Mouse (Mus musculus): ENCODE results near the gene Lgr4. TPM values are rescaled to one million over a fixed set of nuclear protein-coding genes. Genes with fewer than 3 reads are reported as not detected.

Gene Lgr4
- total and polyA plus RNA-seq, 2 experiments: 16.9 to 53.9 TPM

DNA sequence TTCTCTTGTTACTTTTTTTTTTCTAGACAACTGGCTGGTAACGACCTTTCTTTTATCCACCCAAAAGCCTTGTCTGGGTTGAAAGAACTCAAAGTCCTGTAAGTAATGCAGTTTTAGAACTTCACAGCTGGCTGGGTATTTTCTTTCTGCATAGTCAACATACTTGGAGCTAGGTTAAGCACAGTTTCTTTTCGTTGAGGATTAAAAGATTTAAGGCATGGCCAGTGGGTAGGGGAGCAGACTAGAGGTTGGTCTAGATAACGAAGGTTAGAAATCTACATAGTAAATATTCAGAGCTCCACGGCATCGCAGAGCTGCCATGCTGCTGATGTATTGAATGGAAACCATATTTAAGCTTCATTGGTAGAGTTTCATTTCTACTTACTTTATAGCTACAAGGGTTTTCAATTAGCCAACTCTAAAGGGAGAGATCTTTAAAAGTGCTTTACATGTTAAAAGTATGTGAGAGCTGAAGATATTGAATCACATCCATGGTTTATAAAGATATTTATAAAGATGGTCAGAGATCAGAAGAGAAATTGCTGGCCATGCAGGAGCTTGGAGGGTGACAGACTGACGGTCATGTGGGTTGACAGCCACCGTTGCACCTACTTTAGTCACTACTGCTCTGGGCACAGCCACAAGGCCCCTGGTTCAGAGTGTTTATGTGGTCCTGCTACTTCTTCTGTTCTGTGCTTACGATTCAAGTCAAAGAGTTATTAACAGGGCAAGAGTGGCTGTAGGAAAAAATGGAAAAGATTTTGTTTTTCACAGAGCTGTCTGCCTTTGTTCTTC lies 72.4 kb downstream of the Lgr4 start:
- no peak overlapping the region for H3K9ac ChIP-seq (ENCODE audit: low read depth, low read length)
- 76% methylated on average over 8 of the region's 8 CpGs for WGBS
- H3K4me1 ChIP-seq (ENCODE audit: control insufficient read depth, insufficient read depth, low read length): peaks cover 17% of the 10 kb centered on the region
- no peak overlapping the region for H3K4me3 ChIP-seq (ENCODE audit: insufficient read depth, low read depth, low read length)
- no peak overlapping the region for H3K27ac ChIP-seq (replicated peaks; ENCODE audit: insufficient read depth, low read depth, low read length)
- peaks cover 19% of the 10 kb centered on the region; the same call in 1 of the 2 replicates for H3K79me2 ChIP-seq (ENCODE audit: control insufficient read depth, insufficient read depth, low read length)
- no peak for TF ChIP-seq CTCF (IDR thresholded peaks at IDR 0.05; ENCODE audit: low read depth, low read length)
- no peak for TF ChIP-seq POLR2A (IDR thresholded peaks at IDR 0.05; ENCODE audit: extremely low read depth, insufficient read depth, low read length)
- H3K36me3 ChIP-seq (ENCODE audit: control insufficient read depth, insufficient read depth, low read length): 0 out of 2 replicates have a peak, but pooled peaks cover 3% of the 10 kb centered on the region
- no peaks in the 10 kb centered on the region for H3K27me3 ChIP-seq (ENCODE audit: control insufficient read depth, insufficient read depth, low read length)
- no peak for DNase-seq (ENCODE audit: extremely low read depth, low read depth, low spot score)

DNA sequence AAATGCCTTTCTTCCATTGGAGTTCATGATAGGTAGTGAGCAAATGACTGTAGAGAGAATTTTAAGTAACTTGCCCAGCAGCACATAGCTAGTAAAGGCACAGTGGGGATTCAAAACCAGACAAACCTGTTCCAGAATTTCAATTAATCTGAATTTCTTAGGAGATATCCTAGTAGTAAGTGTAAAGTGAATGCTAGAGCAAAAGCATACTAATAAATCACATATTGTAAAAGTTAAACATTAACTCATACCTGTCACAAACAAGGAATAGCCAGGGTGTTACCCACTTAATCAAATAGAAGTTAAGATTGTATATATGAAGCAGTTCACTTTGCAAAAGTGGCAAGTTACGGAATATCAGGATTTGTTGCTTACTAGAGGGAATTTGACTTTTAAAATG lies 74.3 kb downstream of the Lgr4 start:
- Histone ChIP-seq H3K4me3 (ENCODE audit: insufficient read depth, low read depth, low read length) (no peak overlapping the region), H3K36me3 (ENCODE audit: control insufficient read depth, insufficient read depth, low read length) (0 out of 2 replicates have a peak, but pooled peaks cover 3% of the 10 kb centered on the region), H3K27ac (replicated peaks; ENCODE audit: insufficient read depth, low read depth, low read length) (no peak overlapping the region), H3K79me2 (ENCODE audit: control insufficient read depth, insufficient read depth, low read length) (peaks cover 19% of the 10 kb centered on the region; the same call in 1 of the 2 replicates), H3K27me3 (ENCODE audit: control insufficient read depth, insufficient read depth, low read length) (no peaks in the 10 kb centered on the region), H3K4me1 (ENCODE audit: control insufficient read depth, insufficient read depth, low read length) (peaks cover 7% of the 10 kb centered on the region), H3K9ac (ENCODE audit: low read depth, low read length) (no peak overlapping the region)
- WGBS: 60% methylated on average over 1 of the region's 1 CpGs
- TF ChIP-seq CTCF (IDR thresholded peaks at IDR 0.05; ENCODE audit: low read depth, low read length) (no peak), POLR2A (IDR thresholded peaks at IDR 0.05; ENCODE audit: extremely low read depth, insufficient read depth, low read length) (no peak)
- DNase-seq (ENCODE audit: extremely low read depth, low read depth, low spot score): no peak

DNA sequence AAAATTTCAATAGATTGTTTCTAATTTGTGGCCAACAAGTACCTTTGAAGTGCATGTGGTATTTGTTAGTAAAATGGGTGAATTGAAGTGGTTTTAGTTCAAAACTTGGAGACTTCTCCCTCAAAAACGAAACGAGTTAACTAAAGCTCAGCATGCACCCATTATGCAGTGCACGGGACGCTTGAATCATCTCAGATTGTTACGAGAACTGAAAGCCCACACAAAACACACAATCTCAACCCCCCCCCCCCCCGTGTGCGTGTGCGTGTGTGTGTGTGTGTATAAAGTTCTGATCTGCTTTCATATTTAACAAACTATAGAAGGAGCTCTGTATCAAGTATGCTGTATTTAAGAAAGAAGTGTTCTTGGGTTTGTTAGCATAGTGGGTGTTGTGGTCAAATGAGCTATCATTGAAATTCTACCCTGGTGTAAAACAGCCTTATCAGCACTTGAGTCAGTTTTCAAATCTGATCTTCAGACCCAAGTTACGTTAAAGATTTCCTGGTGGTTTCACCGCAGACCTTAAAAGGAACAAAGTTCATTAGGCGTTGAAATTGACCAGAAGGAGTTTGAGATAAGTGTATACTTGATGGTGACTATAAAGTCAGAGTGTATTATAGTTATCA lies 75.1 kb downstream of the Lgr4 start:
- Histone ChIP-seq H3K4me1 (ENCODE audit: control insufficient read depth, insufficient read depth, low read length) (peaks cover 5% of the 10 kb centered on the region), H3K4me3 (ENCODE audit: insufficient read depth, low read depth, low read length) (no peak overlapping the region), H3K27me3 (ENCODE audit: control insufficient read depth, insufficient read depth, low read length) (no peaks in the 10 kb centered on the region), H3K36me3 (ENCODE audit: control insufficient read depth, insufficient read depth, low read length) (0 out of 2 replicates have a peak, but pooled peaks cover 3% of the 10 kb centered on the region), H3K9ac (ENCODE audit: low read depth, low read length) (no peak overlapping the region), H3K79me2 (ENCODE audit: control insufficient read depth, insufficient read depth, low read length) (peaks cover 16% of the 10 kb centered on the region; the same call in 1 of the 2 replicates), H3K27ac (replicated peaks; ENCODE audit: insufficient read depth, low read depth, low read length) (no peak overlapping the region)
- WGBS: 57% methylated on average over 11 of the region's 11 CpGs
- no peak for TF ChIP-seq POLR2A (IDR thresholded peaks at IDR 0.05; ENCODE audit: extremely low read depth, insufficient read depth, low read length)
- TF ChIP-seq CTCF (IDR thresholded peaks at IDR 0.05; ENCODE audit: low read depth, low read length): no peak
- no peak for DNase-seq (ENCODE audit: extremely low read depth, low read depth, low spot score)

DNA sequence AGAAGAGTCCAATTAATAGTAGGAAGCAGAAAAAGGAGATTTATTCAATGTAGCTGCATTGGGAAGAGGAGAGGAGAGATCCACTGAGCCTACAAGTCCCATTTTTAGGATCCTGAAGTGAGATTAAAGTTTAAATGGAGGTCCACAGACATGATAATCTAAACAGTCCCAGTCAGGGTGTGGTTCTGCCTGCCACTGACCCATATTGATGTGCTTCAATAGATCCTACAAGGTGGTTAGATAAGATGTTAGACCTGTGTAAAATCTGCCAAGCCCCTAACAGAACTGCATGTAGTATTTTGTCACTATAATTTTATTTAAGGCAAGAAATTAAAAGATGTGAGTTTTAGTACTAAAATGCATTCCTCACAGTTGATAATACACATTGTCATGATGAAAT lies 76.0 kb downstream of the Lgr4 start:
- no peak overlapping the region for H3K27ac ChIP-seq (replicated peaks; ENCODE audit: insufficient read depth, low read depth, low read length)
- H3K4me3 ChIP-seq (ENCODE audit: insufficient read depth, low read depth, low read length): no peak overlapping the region
- 0 out of 2 replicates have a peak, but pooled peaks cover 3% of the 10 kb centered on the region for H3K36me3 ChIP-seq (ENCODE audit: control insufficient read depth, insufficient read depth, low read length)
- no peak overlapping the region for H3K9ac ChIP-seq (ENCODE audit: low read depth, low read length)
- H3K4me1 ChIP-seq (ENCODE audit: control insufficient read depth, insufficient read depth, low read length): peaks cover 5% of the 10 kb centered on the region
- no peak for DNase-seq (ENCODE audit: extremely low read depth, low read depth, low spot score)
- H3K79me2 ChIP-seq (ENCODE audit: control insufficient read depth, insufficient read depth, low read length): peaks cover 11% of the 10 kb centered on the region; the same call in 1 of the 2 replicates
- TF ChIP-seq CTCF (IDR thresholded peaks at IDR 0.05; ENCODE audit: low read depth, low read length) (no peak), POLR2A (IDR thresholded peaks at IDR 0.05; ENCODE audit: extremely low read depth, insufficient read depth, low read length) (no peak)
- H3K27me3 ChIP-seq (ENCODE audit: control insufficient read depth, insufficient read depth, low read length): no peaks in the 10 kb centered on the region

DNA sequence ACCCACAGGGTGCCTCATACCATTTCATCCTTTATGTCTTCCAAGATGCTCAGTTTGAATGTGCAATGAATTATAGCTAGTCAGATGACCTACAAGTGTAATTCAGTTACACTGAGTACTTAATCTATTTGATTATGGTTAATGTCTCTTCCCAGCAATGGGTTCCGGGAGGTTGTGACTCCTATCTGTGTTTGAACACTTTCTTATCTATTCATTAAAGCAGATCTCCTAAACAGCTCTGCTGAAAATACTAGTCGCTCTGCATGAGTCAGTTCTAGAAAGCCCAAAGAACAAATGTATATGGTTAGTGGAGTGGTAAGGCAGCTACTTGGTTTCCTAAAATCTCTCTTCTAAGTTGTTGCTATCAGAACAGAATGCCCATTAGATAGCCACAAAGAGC lies 77.6 kb downstream of the Lgr4 start:
- Histone ChIP-seq H3K4me3 (ENCODE audit: insufficient read depth, low read depth, low read length) (no peak overlapping the region), H3K27me3 (ENCODE audit: control insufficient read depth, insufficient read depth, low read length) (no peaks in the 10 kb centered on the region), H3K79me2 (ENCODE audit: control insufficient read depth, insufficient read depth, low read length) (peaks cover 8% of the 10 kb centered on the region; the same call in 1 of the 2 replicates), H3K4me1 (ENCODE audit: control insufficient read depth, insufficient read depth, low read length) (peaks cover 5% of the 10 kb centered on the region), H3K9ac (ENCODE audit: low read depth, low read length) (no peak overlapping the region), H3K36me3 (ENCODE audit: control insufficient read depth, insufficient read depth, low read length) (peaks cover 12% of the 10 kb centered on the region), H3K27ac (replicated peaks; ENCODE audit: insufficient read depth, low read depth, low read length) (no peak overlapping the region)
- TF ChIP-seq POLR2A (IDR thresholded peaks at IDR 0.05; ENCODE audit: extremely low read depth, insufficient read depth, low read length) (no peak), CTCF (IDR thresholded peaks at IDR 0.05; ENCODE audit: low read depth, low read length) (no peak)
- 76% methylated on average over 2 of the region's 2 CpGs for WGBS
- DNase-seq (ENCODE audit: extremely low read depth, low read depth, low spot score): no peak

Measured in liver, adult 2 months (tissue).